Mouse (Mus musculus) heart, adult 8-10 months (tissue): ENCODE measurements around the gene Dusp2. TPM values are rescaled to one million over a fixed set of nuclear protein-coding genes. Genes with fewer than 3 reads are reported as not detected.

Source experiments
- DNase-seq: peaks from one replicate; pipeline ENCODE4 v3.0.0; 2022; ENCODE audit warnings: low spot score
- total RNA-seq, 4 experiments: library from RNA; stranded (reverse); gene quantifications; 2 replicates each; pipeline ENCODE4 v1.2.4; 2022

Dusp2 gene
- total RNA-seq, 4 experiments from 2014 or later, result 0.27 to 1.6 (median 0.69) TPM

DNA sequence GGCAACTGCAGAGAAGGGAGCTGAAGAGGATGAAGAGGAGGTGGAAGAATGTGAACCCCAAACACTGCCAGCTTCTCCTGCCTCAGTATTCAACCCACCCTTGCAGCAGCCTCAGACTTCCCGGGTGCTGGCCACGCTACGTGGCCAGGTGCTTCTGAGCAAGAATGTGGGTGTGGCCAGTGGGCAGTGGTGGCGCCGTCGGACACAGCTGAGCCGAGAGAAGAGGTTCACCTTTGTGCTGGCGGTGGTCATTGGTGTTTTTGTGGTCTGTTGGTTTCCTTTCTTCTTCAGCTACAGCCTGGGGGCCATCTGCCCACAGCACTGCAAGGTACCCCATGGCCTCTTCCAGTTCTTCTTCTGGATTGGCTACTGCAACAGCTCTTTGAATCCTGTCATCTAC is 28.5 kb downstream of the Dusp2 start:
- DNase-seq, result no peak

DNA sequence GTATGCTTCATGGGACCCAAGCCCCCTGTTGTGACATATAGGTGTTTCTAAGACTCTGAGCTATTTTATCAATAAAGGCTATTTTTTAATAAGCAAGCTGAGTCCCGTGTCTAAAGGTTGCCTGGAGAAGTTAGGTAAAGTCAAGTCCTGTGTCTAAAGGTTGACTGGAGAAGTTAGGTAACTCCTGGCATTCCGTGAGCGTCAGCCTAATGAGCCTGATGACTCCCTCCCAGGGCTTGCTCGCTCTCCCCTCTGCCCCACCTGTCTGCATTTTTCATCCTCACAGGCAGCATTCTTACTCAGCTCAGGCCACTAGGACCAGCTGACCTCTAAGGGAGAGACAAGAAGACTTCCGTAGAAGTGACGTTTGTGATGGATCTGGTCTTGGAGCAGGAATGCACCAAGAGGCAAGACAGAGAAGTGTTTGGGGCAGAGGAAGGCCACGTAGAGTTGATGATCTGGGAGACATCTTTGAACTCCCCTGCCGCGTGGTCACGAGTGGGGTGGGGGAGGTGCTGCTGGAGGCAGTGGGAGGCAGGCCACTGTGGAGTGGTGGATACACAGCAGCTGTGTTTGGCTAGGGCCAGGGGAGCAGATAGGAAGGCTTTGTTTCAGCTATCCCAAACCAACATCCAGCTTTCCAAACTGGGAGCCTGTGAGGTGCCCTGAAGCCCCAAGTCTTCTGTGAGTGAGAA is 31.3 kb downstream of the Dusp2 start:
- DNase-seq, result no peak

GRCm38 (mm10) chr2:127369703-127370376 is 33.9 kb downstream of the Dusp2 start:
- no peak for DNase-seq

- no peak for DNase-seq
Observed at GRCm38 (mm10) chr2:127370561-127371483, 34.9 kb downstream of the Dusp2 start.

DNA sequence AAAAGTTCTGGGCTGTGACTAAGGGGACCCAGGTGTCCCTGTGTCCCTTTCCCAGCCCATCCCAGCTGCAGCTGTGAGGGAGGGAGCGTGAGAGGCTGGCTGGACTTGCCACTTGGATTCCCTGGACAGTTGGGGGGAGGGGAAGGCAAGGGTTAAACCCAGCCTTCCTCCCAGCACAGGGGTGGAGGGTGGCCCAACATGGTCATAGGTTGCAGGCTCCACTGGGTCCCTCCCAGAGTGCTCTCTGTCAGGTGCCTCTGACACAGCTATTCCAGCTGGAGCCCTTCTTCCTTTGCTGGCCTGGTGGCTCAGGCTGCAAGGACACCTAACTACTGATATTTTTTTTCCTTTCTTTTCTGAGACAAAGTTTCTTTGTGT is 35.5 kb downstream of the Dusp2 start:
- no peak for DNase-seq

GRCm38 (mm10) chr2:127372082-127372481 is 36.1 kb downstream of the Dusp2 start:
- DNase-seq, result no peak

DNA sequence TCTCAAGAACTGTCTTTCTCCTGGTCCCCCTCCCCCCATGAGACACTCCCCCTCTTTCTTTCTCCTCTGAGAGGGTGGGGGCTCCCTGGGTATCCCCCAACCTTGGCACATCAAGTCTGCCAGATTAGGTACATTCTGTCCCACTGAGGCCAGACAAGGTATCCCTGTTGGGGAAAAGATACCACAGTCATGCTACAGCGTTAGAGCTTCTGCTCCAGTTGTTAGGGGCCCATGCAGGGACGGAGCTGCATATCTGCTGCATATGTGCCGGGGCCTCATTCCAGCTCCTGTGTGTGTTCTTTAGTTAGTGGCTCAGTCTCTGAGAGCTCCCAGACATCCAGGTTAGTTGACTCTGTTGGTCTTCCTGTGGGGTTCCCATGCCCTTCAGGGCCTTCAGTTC is 38.2 kb downstream of the Dusp2 start:
- no peak for DNase-seq

DNA sequence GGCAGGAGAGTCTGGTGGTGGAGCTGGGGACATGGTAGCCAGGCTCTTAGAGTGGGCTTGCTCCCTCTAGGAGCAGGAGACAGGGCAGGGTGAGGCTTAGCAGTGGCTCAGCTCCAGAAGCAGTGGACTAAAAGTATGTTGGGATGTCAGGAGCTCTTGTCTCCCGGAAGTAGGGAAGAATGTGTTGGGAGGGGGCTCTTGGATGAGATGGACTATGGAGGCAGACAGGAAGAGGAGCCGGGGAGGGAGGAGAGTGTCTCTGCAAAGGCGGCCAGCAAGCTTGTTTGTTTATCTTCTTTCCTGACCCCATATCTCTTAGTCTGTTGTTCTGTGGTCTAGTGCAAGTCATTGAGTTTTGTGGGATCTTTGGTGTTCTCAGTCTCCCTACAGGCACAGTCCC is 39.1 kb downstream of the Dusp2 start:
- no peak for DNase-seq

GRCm38 (mm10) chr2:127375759-127376341 is 39.9 kb downstream of the Dusp2 start:
- DNase-seq, result no peak

GRCm38 (mm10) chr2:127376423-127377051 is 40.6 kb downstream of the Dusp2 start:
- no peak for DNase-seq

- no peak for DNase-seq
Observed at GRCm38 (mm10) chr2:127377942-127378610, 42.1 kb downstream of the Dusp2 start.

GRCm38 (mm10) chr2:127378611-127378990 is 42.6 kb downstream of the Dusp2 start:
- DNase-seq, result no peak

DNA sequence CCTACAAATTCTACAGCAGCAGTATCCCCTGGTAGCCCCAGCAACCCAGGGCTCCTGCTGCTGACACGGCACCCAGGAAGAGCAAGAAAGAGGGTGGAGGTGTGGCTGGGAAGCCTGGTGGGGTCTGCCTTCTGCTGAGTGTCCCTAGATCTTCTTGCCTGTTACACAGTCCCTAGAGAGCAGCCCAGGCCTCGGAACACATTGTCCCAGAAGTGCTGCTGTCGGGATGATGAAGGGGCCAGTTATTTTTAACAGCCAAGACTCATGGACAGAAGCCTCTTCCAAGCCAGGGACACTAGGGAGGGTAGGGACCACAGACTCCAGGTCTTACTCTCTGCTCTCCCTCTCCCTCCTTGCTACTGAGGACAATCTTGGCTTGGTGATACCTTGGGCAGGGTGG is 43.3 kb downstream of the Dusp2 start:
- DNase-seq, result peak; percentile 45

DNA sequence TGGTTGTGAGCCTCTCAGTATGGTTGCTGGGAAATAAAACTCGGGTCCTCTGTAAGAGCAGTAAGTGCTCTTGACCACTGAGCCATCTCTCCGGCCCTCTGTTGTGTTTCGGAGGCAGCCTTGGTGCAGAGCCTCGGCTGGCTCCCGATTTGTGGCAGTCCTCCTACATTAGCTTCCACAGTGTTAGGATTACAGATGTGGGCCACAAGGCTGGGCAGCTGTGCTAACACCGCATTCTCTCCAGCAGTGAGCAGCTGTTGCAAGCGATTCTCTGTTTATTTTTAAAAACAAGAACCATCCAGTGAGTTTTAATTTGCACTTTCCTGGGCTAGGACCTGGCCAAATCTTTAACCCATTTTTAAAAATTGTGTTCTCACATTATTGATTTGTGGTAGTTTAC is 47.9 kb downstream of the Dusp2 start:
- DNase-seq, result no peak

DNA sequence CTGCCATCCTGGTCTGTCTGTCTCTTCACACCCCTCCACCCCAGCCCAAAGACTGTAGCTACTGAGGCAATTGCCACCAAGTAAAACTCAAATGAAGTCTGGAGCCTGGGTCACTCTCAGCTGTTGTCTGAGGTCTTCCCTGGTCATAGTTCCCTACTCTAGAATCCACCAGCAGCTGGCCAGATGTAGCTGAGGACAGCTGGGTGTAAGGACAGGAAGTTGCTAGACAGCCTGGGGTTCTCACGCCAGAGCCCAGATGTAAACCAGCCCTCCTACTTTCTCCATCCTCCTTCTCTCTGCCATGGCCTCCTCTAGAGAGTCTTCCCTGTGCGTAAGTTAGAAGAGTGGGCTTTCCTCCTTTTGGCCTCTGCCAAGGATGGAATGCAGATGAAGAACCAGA is 51.6 kb downstream of the Dusp2 start:
- peak; percentile 35 for DNase-seq

Other genes with a start within 250 kb of the Dusp2 start
- gene Ncaph, start 202.2 kb upstream of the Dusp2 start, total RNA-seq, result 1 to 10 TPM in 1 of 4 experiments, under 1 TPM in 3; 0.52 to 1.4 (median 0.52) TPM
- gene Itpripl1, start 192.7 kb upstream of the Dusp2 start, total RNA-seq, result 10 to 100 TPM in 3 of 4 experiments, 1 to 10 TPM in 1; 8.9 to 13.5 (median 13.3) TPM
- under 1 TPM in 3 of 4 experiments, not detected in 1; 0.28 to 0.38 (median 0.28) TPM for gene 1810024B03Rik, start 127.9 kb upstream of the Dusp2 start, total RNA-seq
- 10 to 100 TPM; 61.1 to 72.6 (median 67.5) TPM for gene Snrnp200, start 127.8 kb upstream of the Dusp2 start, total RNA-seq
- gene Ciao1, start 88.3 kb upstream of the Dusp2 start, total RNA-seq, result 10 to 100 TPM; 57.8 to 73.8 (median 70.6) TPM
- 10 to 100 TPM; 23.9 to 27.7 (median 27.2) TPM for gene Tmem127, start 88.3 kb upstream of the Dusp2 start, total RNA-seq
- 100 to 1,000 TPM; 162 to 173 (median 169) TPM for gene Stard7, start 65.9 kb upstream of the Dusp2 start, total RNA-seq
- not detected for gene Astl, start 2.5 kb downstream of the Dusp2 start, total RNA-seq
- gene Adra2b, start 27.0 kb downstream of the Dusp2 start, total RNA-seq, result under 1 TPM; 0.41 to 0.78 (median 0.70) TPM
- not detected for gene Gpat2, start 89.0 kb downstream of the Dusp2 start, total RNA-seq
- 10 to 100 TPM; 42.1 to 59.5 (median 52.5) TPM for gene Fahd2a, start 108.4 kb downstream of the Dusp2 start, total RNA-seq
- 1 to 10 TPM in 3 of 4 experiments, under 1 TPM in 1; 0.86 to 1.3 (median 1.2) TPM for gene Kcnip3, start 185.9 kb downstream of the Dusp2 start, total RNA-seq
- under 1 TPM; 0.12 to 0.88 (median 0.25) TPM for gene Prom2, start 205.3 kb downstream of the Dusp2 start, total RNA-seq